Mouse (Mus musculus): ENCODE measurements around the gene Cacna2d2.

The Cacna2d2 gene

GRCm38 (mm10) chr9:107403116-107403515 lies 3.7 kb downstream of the Cacna2d2 start:
- DNase-seq (ENCODE audit: low read depth, low spot score), result no peak

- no peak for DNase-seq (ENCODE audit: low read depth, low spot score)
These were observed 10.0 kb downstream of the Cacna2d2 start for GRCm38 (mm10) chr9:107409449-107409848.

DNA sequence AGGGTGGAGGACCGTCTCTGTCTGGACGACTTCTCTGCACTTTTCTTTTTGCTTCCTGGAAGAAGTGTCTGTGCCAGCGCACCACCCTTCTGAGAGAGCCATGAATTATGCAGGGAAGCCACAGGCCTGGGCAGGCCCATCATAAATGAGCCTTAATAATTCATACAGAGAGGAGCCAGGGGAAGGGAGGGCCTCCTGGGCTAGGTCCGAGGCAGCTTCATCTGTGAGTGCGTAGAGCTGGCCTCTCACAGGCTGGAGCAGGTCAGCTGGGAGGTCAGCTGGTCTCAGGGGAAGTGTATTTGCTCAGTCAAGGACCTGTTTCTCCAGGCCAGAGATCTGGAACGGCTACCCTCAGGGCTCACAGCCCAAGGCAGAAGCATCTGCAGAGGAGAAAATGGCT lies 17.7 kb downstream of the Cacna2d2 start:
- DNase-seq (ENCODE audit: low read depth, low spot score), result no peak

- no peak for DNase-seq (ENCODE audit: low read depth, low spot score)
These were observed 20.3 kb downstream of the Cacna2d2 start for GRCm38 (mm10) chr9:107419491-107420244.

GRCm38 (mm10) chr9:107420898-107421297 lies 21.5 kb downstream of the Cacna2d2 start:
- DNase-seq (ENCODE audit: low read depth, low spot score), result no peak

DNA sequence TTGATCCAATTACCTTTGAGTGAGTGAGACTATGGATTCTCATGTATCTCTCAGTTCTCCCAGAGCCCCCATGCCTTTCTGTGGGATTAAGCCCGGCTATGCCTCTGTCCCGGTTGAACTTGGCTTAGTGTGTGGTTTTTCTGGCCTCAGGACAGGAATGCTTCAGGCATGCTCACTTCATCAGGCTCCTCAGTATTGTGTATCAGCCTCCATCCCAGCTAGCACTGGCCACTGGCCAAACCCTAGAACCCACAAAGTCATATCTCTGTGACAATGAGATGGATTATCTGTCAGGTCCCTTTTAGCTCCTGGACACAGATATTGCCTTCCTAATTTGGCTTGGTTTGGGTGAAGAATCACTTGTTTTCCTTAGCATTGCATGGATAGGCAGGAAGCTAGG lies 23.5 kb downstream of the Cacna2d2 start:
- no peak for DNase-seq (ENCODE audit: low read depth, low spot score)

GRCm38 (mm10) chr9:107424485-107425175 lies 25.2 kb downstream of the Cacna2d2 start:
- no peak for DNase-seq (ENCODE audit: low read depth, low spot score)

- DNase-seq (ENCODE audit: low read depth, low spot score), result no peak
These were observed 28.5 kb downstream of the Cacna2d2 start for GRCm38 (mm10) chr9:107427876-107428275.

- no peak for DNase-seq (ENCODE audit: low read depth, low spot score)
These were observed 29.2 kb downstream of the Cacna2d2 start for GRCm38 (mm10) chr9:107428451-107429186.

GRCm38 (mm10) chr9:107430445-107430844 lies 31.0 kb downstream of the Cacna2d2 start:
- no peak for DNase-seq (ENCODE audit: low read depth, low spot score)

DNA sequence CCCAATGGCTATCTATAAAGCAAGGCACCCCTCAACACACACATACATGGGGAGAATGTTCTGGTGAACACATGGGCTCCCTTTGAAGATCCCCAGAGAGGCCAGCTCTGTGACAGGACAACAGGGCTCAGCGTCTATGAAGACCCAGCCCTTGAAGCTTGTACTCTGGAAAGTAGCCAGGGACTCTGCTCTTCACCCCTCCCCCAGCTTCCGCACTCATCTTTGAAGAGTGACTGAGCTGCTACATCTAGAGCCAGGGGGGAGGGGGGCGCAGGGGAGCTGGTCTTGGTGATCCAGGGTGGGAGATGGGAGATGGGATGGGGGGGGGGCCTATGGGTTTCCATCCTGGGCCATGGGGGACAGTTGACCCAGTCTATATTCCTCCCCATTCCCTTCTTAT lies 33.1 kb downstream of the Cacna2d2 start:
- no peak for DNase-seq (ENCODE audit: low read depth, low spot score)

- DNase-seq (ENCODE audit: low read depth, low spot score), result no peak
These were observed 35.4 kb downstream of the Cacna2d2 start for GRCm38 (mm10) chr9:107434851-107435250.

- DNase-seq (ENCODE audit: low read depth, low spot score), result no peak
These were observed 35.9 kb downstream of the Cacna2d2 start for GRCm38 (mm10) chr9:107435285-107435684.

DNA sequence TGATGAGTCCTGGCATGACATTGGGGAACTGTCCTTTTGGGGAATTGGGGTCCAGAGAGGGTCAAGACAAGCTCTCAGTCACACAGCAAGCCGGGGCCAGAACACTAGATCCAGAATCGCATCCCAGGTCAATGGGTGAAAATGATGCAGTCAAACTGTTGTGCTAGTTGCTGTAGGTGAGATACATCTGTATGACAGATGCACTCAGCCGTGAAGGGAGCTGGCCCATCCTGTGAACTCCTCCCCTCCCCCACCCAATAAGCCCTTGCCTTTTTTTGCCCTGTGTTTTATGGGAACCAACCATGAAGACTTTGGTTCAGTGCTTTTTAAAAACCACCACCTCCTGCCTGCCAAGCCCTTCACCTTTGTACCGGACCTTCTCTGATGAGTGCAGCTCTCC lies 43.5 kb downstream of the Cacna2d2 start:
- no peak for DNase-seq (ENCODE audit: low read depth, low spot score)

DNA sequence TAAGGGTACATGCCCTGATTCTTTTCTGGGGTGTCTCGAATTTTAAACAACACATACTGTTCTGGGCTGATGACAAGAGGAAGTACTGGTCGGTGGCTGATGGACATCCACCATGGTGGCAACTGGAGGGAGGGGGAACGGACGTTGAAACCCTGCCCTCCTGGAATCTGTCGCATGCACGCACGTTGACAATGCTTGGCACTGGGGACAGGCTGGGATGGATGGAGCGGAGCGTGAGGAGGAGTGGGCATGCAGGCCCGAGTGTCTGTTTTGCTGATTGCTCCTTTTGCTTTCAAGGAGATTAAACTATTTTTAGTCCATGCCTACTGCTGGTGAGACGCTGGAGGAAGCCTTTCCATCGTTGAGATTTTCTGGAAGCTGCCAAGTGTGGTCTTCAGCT lies 43.9 kb downstream of the Cacna2d2 start:
- no peak for DNase-seq (ENCODE audit: low read depth, low spot score)

DNA sequence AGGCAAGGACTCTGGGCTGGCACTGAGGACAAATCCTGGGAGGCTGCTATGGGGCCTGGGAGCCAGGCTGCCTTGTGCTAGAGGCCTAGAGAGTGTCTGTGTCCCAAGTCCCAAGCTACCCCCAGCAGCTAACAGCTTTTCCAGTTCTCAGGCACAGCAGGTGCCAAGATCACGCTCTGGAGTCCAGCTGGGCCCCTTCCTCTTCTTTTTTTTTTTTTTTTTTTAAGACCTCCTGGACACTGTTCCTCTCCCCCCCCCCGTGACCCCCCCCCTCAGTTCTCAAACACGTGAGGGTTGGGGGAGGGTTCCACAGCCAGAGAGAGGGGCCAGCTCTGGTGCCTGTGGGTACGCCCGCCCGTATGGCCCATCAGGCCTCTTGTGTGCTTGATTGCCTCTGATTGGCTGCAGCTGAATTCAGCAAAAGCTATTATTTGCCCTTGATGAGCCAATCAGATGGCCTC lies 45.6 kb downstream of the Cacna2d2 start:
- no peak for DNase-seq (ENCODE audit: low read depth, low spot score)

GRCm38 (mm10) chr9:107448805-107449517 lies 49.5 kb downstream of the Cacna2d2 start:
- DNase-seq (ENCODE audit: low read depth, low spot score), result no peak

- no peak for DNase-seq (ENCODE audit: low read depth, low spot score)
These were observed 52.0 kb downstream of the Cacna2d2 start for GRCm38 (mm10) chr9:107451400-107451799.

GRCm38 (mm10) chr9:107451891-107452521 lies 52.6 kb downstream of the Cacna2d2 start:
- DNase-seq (ENCODE audit: low read depth, low spot score), result no peak

DNA sequence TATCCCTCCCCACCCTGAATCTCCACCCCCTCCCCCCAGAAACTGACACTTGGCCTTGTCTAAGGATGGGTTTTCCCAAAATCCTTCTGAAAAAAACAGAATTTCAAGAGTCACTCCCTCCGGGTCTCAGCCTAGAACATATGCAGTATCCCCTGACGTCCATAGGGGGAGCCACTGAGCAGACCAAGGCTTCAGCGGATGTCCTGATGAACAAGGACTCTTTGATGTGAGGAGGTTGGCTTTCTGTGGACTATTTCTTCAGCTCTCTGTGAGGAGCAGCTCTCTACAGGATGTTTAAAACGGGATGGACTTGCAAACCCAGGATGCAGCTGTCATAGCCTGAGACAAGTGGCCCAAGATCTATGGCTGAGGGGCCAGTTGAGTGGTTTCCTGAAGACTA lies 53.1 kb downstream of the Cacna2d2 start:
- DNase-seq (ENCODE audit: low read depth, low spot score), result no peak

DNA sequence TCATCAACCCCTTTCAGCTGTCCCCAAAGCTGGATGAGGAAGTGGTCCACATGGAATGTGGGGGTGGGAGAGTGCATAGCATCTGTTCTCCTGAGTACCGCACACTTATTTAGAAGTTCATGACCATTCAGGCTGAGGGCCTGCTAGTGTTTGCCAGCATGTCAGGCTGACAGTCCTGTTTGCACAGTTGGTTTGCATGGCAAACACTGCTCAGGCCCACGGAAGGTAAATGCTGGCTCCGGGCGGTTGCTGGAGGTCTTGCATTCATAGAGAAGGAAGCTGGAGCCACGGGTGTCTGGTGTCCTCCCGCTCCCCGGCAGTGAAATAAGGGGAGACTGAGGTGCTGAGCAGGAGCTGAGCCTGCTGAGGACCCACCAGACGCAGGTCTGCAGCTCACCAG lies 53.7 kb downstream of the Cacna2d2 start:
- DNase-seq (ENCODE audit: low read depth, low spot score), result no peak
